Mouse (Mus musculus) cerebellum, adult 2 months (tissue): ENCODE results near the gene Hsf5.

Experiments
- CTCF ChIP-seq: fragments of 200-500 bp; IDR thresholded peaks from 2 replicates; pipeline ENCODE4 v1.5.1; 2011; ENCODE audit warnings: low read depth, mild to moderate bottlenecking, control low read depth, low read length, moderate library complexity, borderline replicate concordance; ENCODE audit not compliant: insufficient read depth
- POLR2A ChIP-seq: fragments of 200-500 bp; IDR thresholded peaks from 2 replicates; pipeline ENCODE4 v1.6.1; 2011; ENCODE audit warnings: low read length, control low read depth, borderline replicate concordance; ENCODE audit not compliant: insufficient read depth

- TF ChIP-seq CTCF (no peak), POLR2A (peak; percentile 30; the same call in 1 of the 2 replicates)
Observed at GRCm38 (mm10) chr11:87578963-87579601, 37.9 kb upstream of the Hsf5 start.
